Mouse (Mus musculus) stomach, postnatal 0 days (tissue): ENCODE measurements around the gene Glra2.

ENCODE experiments used
- CTCF ChIP-seq: IDR thresholded peaks from 2 replicates; pipeline ENCODE4 v1.5.1; 2016; ENCODE audit warnings: antibody characterized with exemption, low read depth, mild to moderate bottlenecking, moderate library complexity
- EP300 ChIP-seq: optimal IDR thresholded peaks from 2 replicates; pipeline ENCODE3; 2016; ENCODE audit warnings: antibody characterized with exemption

GRCm38 (mm10) chrX:165156549-165156948 is 170.6 kb downstream of the Glra2 start:
- TF ChIP-seq CTCF (no peak), EP300 (no peak)
